Mouse (Mus musculus) olfactory bulb, adult 2 months (tissue): ENCODE results near the gene Tenm4. TPM values are rescaled to one million over a fixed set of nuclear protein-coding genes. Genes with fewer than 3 reads are reported as not detected.

Experiments used
- H3K27ac ChIP-seq: fragments of 200-500 bp; 2 replicates; pipeline ENCODE4 v1.5.1; 2012; ENCODE audit warnings: low read depth, low read length; ENCODE audit not compliant: insufficient read depth
- H3K4me1 ChIP-seq: fragments of 200-500 bp; 2 replicates; pipeline ENCODE4 v1.6.1; 2012; ENCODE audit warnings: low read length; ENCODE audit not compliant: control insufficient read depth, insufficient read depth
- H3K4me3 ChIP-seq: fragments of 200-500 bp; 2 replicates; pipeline ENCODE4 v1.5.1; 2012; ENCODE audit warnings: mild to moderate bottlenecking, low read depth, low read length, moderate library complexity; ENCODE audit not compliant: insufficient read depth
- CTCF ChIP-seq: fragments of 200-500 bp; IDR thresholded peaks from 2 replicates; pipeline ENCODE4 v1.5.1; 2012; ENCODE audit warnings: low read depth, mild to moderate bottlenecking, low read length, moderate library complexity; ENCODE audit not compliant: insufficient read depth
- POLR2A ChIP-seq: fragments of 200-500 bp; IDR thresholded peaks from 2 replicates; pipeline ENCODE4 v1.6.1; 2012; ENCODE audit warnings: mild to moderate bottlenecking, low read depth, low read length, moderate library complexity; ENCODE audit not compliant: insufficient read depth
- WGBS: fragments of 180-500 bp; shearing (Covaris S2); methylation state at CpG from one replicate; pipeline ENCODE4 v1.1.7; 2018; 5-methylcytosine and 5-hydroxymethylcytosine counted together
- polyA plus RNA-seq: library from polyadenylated mRNA; stranded (reverse); fragments of >200 nt; gene quantifications from 2 replicates; pipeline ENCODE4 v1.2.4, GENCODE M21; 2012; ENCODE audit warnings: low replicate concordance; ENCODE audit not compliant: missing spikeins, insufficient read depth, insufficient read length

Gene Tenm4
- polyA plus RNA-seq, 1 experiment, result not detected

GRCm38 (mm10) chr7:96151961-96152360 is 19.1 kb upstream of the Tenm4 start:
- WGBS, result 46% methylated on average over 5 of the region's 5 CpGs
- Histone ChIP-seq H3K4me1 (peaks cover 4% of the 10 kb centered on the region), H3K27ac (no peak overlapping the region), H3K4me3 (no peak overlapping the region)
- TF ChIP-seq CTCF (no peak), POLR2A (no peak)

DNA sequence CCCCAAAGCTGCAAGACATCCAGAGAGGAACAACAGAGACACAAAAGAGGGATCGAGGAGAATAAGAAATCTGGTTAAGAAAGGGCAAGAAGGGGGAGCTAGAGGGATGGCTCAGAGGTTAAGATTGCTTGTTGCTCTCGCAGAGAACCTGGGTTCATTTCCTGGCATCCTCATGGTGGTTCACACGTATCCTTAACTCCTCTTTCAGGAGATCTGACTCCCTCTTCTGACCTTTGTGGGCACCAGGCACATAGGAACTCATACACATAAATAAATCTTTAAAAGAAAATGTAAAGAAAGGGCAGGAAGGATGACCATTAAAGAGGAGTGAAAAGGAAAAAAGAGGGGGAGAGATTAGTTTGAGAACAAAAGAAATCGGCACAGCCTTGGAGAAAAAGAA is 18.6 kb upstream of the Tenm4 start:
- H3K27ac ChIP-seq, result no peak overlapping the region
- H3K4me3 ChIP-seq, result no peak overlapping the region
- 36% methylated on average over 4 of the region's 4 CpGs for WGBS
- TF ChIP-seq POLR2A (no peak), CTCF (no peak)
- peaks cover 4% of the 10 kb centered on the region for H3K4me1 ChIP-seq

- Histone ChIP-seq H3K4me1 (peaks cover 4% of the 10 kb centered on the region), H3K27ac (no peak overlapping the region), H3K4me3 (peak overlapping the region; percentile 29; the same call in 1 of the 2 replicates)
- no peak for TF ChIP-seq POLR2A
- no peak for TF ChIP-seq CTCF
- WGBS, result 7% methylated on average over 10 of the region's 10 CpGs
These were observed 18.1 kb upstream of the Tenm4 start for GRCm38 (mm10) chr7:96152924-96153359.

DNA sequence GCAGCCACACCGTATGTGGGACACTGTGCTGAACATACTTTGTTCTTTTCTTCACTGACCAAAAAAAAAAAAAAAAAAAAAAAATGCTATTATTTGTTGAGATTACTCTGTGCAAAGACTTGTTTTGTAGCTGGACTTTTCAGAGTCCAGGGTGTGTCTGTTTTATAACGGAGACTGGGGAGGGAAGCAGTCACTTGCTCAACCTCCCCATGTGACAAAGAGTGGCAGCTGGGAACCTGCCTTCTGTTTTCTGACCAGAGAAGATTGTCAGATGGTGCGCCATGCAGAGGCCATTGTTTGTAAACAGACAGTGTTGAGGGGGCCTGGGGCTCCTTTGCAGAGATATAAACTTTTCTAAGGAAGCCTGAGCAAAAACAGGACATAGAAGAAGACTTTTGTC is 17.0 kb upstream of the Tenm4 start:
- H3K4me1 ChIP-seq, result peaks cover 4% of the 10 kb centered on the region
- TF ChIP-seq CTCF (no peak), POLR2A (no peak)
- 94% methylated on average over 3 of the region's 3 CpGs for WGBS
- H3K4me3 ChIP-seq, result no peak overlapping the region
- H3K27ac ChIP-seq, result no peak overlapping the region

GRCm38 (mm10) chr7:96156481-96157255 is 14.4 kb upstream of the Tenm4 start:
- H3K27ac ChIP-seq, result no peak overlapping the region
- no peak overlapping the region for H3K4me3 ChIP-seq
- H3K4me1 ChIP-seq, result peaks cover 4% of the 10 kb centered on the region
- whole genome bisulfite sequencing, result 88% methylated on average over 7 of the region's 7 CpGs
- TF ChIP-seq CTCF (no peak), POLR2A (no peak)

DNA sequence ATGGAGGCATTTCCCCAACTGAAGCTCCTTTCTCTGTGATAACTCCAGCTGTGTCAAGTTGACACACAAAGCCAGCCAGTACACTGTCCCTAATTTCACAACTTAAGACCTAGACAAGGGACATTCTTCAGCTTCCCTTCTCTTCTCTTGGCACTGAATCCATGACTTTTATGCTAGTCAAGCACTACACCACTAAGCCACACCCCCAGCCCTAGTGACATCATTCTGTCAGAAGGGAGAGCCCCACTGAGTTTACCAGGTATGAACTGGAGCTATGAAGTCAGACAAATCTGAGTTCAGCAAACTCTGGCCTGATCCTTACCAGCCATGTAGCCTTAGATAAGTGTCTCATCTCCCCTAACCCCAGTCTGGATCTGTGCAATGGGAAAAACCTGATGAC is 6.9 kb upstream of the Tenm4 start:
- TF ChIP-seq CTCF (no peak), POLR2A (no peak)
- 0 out of 2 replicates have a peak, but pooled peaks cover 3% of the 10 kb centered on the region for H3K4me1 ChIP-seq
- H3K4me3 ChIP-seq, result no peak overlapping the region
- H3K27ac ChIP-seq, result no peak overlapping the region

DNA sequence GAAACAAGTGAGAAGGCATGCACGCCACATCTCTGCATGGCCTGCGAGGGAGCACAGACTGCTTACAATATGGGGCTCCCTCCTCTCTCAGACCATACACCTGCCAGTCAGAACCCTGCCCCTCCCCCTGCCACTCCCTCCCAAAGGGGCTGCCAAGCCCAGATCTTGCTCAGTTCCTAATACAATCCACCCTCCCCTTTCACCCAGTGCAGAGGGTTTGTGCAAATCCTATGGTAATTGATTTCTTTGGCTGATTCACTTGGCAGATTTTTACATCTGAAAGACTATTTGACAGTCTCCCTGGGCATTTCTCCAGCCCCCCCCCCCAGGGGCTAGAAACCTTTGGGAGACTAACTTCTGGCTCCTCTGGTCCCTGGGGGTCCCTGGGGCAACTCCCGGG is 2.1 kb upstream of the Tenm4 start:
- 69% methylated on average over 3 of the region's 3 CpGs for WGBS
- Histone ChIP-seq H3K4me3 (no peak overlapping the region), H3K27ac (no peak overlapping the region), H3K4me1 (peaks cover 14% of the 10 kb centered on the region)
- no peak for TF ChIP-seq CTCF
- TF ChIP-seq POLR2A, result no peak

DNA sequence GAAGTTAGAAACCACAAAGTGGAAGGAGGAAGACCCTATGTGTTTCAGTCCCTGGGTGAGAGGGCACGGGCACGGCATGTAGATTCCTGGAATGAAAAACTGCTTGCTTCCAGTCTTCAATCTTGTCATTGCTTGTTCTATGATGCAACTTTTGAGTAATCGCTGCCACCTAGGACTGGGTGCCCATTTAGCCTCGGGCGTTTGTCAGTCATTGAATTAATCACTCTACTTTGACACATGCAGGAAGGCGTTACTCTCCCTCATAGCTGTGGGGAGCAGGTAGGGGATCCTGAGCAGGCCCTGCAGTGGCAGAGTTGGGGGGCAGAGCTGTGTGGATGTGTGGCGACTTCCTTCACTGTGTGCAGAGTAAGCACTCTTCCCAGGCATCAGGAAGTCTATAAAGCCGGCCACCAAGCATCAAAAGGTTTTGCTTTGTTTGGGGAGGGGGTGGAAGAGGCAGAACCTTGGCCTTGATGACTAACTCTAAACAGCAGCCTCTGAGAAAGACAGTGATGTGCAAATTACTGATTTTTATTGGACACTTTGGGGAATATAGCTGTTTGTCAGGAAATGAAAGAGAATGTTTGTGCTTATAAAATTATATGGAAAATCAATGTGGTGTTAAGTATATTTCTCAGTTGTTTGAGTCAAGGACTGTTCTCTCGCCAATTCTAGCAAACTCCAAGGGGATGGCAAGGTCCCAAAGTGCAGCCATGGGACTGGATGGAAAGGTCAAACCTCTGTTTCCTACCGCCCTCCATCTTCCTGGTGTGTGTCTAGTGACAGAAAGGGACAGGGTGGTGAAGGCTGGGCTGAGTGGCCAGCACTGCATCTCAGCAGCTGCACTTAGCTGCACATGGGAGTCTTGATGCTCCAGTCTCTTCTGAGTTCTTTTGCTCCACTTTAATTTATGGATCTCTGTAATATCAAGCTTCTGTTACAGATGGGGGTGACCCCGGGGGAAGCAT is 834 bp downstream of the Tenm4 start:
- no peak for TF ChIP-seq CTCF
- TF ChIP-seq POLR2A, result no peak
- WGBS, result 64% methylated on average over 11 of the region's 11 CpGs
- H3K4me3 ChIP-seq, result no peak overlapping the region

GRCm38 (mm10) chr7:96176781-96177180 is 5.7 kb downstream of the Tenm4 start:
- Histone ChIP-seq H3K27ac (no peak overlapping the region), H3K4me1 (peaks cover 1% of the 10 kb centered on the region), H3K4me3 (no peak overlapping the region)
- TF ChIP-seq POLR2A (no peak), CTCF (no peak)
- WGBS, result 91% methylated on average over 8 of the region's 8 CpGs

More for the DNA sequence above, 834 bp downstream of the Tenm4 start:
- Histone ChIP-seq H3K27ac (no peak overlapping the region), H3K4me1 (peaks cover 14% of the 10 kb centered on the region)
